Mouse (Mus musculus) E14TG2a.4 (cell line): ENCODE results near the gene Klf6.

ENCODE experiments used
- H3K27me3 ChIP-seq: 2 replicates; pipeline ENCODE4 v1.6.1; 2014; ENCODE audit warnings: low read length, control low read depth; ENCODE audit not compliant: insufficient read depth
- H3K36me3 ChIP-seq: 2 replicates; pipeline ENCODE4 v1.6.1; 2014; ENCODE audit warnings: low read length, control low read depth; ENCODE audit not compliant: insufficient read depth
- H3K4me1 ChIP-seq: replicated peaks from 2 replicates; pipeline ENCODE4 v1.6.1; 2014; ENCODE audit warnings: low read depth, low read length, control low read depth
- H3K4me3 ChIP-seq: replicated peaks from 2 replicates; pipeline ENCODE4 v1.5.1; 2014; ENCODE audit warnings: mild to moderate bottlenecking, low read length
- H3K9me3 ChIP-seq: 2 replicates; pipeline ENCODE4 v1.6.1; 2014; ENCODE audit warnings: low read length, control low read depth
- CTCF ChIP-seq: conservative IDR thresholded peaks from 2 replicates; pipeline ENCODE4 v1.5.1; 2014; ENCODE audit warnings: low read length
- NANOG ChIP-seq: IDR thresholded peaks from 2 replicates; pipeline ENCODE4 v1.6.1; 2014; ENCODE audit warnings: borderline replicate concordance, low read length, mixed read lengths
- POU5F1 ChIP-seq: IDR thresholded peaks from 2 replicates; pipeline ENCODE4 v1.6.1; 2014; ENCODE audit warnings: low read length, borderline replicate concordance

Klf6 gene

DNA sequence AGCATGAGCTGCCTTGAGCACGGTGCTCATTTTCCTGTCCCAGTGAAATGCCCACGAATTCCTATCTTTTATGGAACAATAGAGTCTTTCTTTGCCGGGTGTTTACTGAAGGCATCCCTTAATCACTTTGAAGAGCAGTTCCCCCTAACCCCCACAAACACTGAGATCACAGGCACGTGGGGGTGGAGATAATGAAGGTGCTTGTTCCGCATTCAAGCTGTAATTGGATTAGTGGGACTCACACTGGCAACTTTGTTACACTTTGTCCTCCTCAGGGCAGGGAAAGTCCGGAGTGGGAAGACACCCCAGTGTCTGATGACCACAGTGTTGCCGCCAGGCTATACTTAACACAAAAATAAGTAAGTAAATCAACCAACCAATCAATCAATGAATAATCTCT is 29.3 kb upstream of the Klf6 start:
- Histone ChIP-seq H3K4me1 (peaks cover 5% of the 10 kb centered on the region), H3K4me3 (no peak overlapping the region), H3K36me3 (no peaks in the 10 kb centered on the region), H3K9me3 (no peaks in the 10 kb centered on the region), H3K27me3 (no peaks in the 10 kb centered on the region)
- no peak for TF ChIP-seq POU5F1
- TF ChIP-seq CTCF: no peak
- TF ChIP-seq NANOG: no peak

DNA sequence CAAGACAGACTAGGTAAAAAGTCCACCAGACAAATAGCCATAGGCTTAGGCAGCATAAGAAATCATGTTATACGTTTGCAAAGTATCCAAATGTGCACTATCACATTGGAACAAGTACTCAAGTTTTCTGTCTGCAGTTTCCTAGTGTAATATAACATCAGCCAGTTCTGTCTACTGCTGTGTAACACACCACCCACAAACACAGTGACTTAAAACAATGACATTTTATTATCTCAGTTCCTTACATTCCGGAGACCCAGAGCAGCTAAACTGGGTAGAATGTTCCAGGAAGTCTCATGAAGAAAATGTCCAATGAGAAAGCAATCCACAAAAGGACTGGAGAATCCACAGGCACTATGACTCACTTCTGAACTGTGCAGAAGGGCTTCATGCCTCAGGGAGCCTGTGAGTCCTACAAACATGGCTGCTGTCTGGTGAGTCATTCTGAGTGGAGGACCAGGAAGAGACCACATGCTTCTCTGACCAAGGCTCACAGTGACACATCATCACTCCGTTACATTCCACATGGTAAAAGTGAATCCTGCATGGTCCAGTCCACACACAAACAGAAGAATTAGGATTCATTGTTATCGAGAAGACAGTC is 24.0 kb upstream of the Klf6 start:
- no peaks in the 10 kb centered on the region for H3K4me1 ChIP-seq
- H3K9me3 ChIP-seq: no peaks in the 10 kb centered on the region
- TF ChIP-seq CTCF: no peak
- H3K36me3 ChIP-seq: no peaks in the 10 kb centered on the region
- no peak overlapping the region for H3K4me3 ChIP-seq
- H3K27me3 ChIP-seq: no peaks in the 10 kb centered on the region

DNA sequence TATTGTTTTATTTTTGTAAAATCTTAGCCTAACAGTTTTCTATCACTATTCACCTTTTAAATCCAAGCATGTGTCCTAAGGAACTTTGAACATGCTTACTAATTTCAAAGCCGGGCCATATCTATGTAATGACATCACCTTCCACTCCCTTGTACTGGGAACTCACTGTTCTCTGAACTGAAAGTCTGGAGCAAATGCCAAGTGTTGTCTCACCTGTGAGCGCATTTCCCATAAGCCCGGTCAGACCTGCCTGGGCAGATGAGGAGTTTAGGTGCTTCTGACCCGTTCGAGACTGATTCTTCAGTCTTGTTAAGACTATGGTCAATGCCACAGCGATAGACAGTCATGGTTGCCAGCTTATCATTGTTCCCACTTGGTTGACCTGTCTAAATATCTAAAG is 19.9 kb upstream of the Klf6 start:
- Histone ChIP-seq H3K4me3 (no peak overlapping the region), H3K9me3 (no peaks in the 10 kb centered on the region), H3K36me3 (no peaks in the 10 kb centered on the region), H3K4me1 (peaks cover 28% of the 10 kb centered on the region), H3K27me3 (no peaks in the 10 kb centered on the region)
- TF ChIP-seq CTCF: no peak
- no peak for TF ChIP-seq POU5F1
- no peak for TF ChIP-seq NANOG

DNA sequence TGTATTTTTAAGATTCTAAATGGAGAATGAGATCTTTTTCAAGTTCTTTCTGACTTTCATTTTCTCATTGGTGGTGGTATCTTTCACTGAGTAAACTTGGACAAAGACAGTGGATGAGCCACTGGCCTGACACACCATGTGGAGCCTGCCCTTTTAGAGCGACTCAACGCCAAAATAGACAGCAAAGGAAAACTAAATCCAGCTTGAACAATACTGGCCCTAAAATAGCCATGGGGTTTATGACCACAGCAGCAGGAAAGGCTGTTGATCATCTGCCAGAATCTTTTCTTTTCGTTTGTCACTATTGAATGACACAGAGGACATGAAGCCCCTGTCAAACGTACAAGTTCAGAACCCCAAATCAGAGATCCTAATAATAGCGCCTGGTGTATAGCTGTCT is 18.4 kb upstream of the Klf6 start:
- no peak overlapping the region for H3K4me3 ChIP-seq
- H3K4me1 ChIP-seq: peaks cover 31% of the 10 kb centered on the region
- H3K27me3 ChIP-seq: no peaks in the 10 kb centered on the region
- TF ChIP-seq NANOG (no peak), POU5F1 (no peak), CTCF (no peak)
- H3K36me3 ChIP-seq: no peaks in the 10 kb centered on the region
- no peaks in the 10 kb centered on the region for H3K9me3 ChIP-seq

DNA sequence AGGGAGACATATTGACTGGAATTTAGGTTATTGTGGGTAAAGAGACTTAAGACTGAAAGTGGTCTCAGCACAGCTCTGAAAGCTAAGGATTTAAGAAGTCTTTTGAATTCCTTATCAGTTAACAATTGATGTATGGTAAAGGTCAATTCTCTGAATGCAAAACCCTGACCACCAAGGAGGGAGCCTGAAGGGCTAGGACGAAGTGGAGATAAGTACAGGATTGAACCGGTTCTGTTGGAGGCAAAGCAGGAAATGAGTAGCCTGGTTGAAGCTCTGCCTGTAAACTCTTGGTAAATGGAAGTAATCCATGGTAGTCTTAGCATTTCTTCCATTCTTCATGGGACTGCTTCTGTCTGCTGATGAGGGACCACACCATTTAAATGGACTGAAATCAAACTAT is 17.5 kb upstream of the Klf6 start:
- no peak for TF ChIP-seq POU5F1
- TF ChIP-seq NANOG: no peak
- no peak for TF ChIP-seq CTCF
- H3K36me3 ChIP-seq: no peaks in the 10 kb centered on the region
- no peak overlapping the region for H3K4me3 ChIP-seq
- H3K4me1 ChIP-seq: peaks cover 38% of the 10 kb centered on the region
- no peaks in the 10 kb centered on the region for H3K27me3 ChIP-seq
- H3K9me3 ChIP-seq: no peaks in the 10 kb centered on the region

DNA sequence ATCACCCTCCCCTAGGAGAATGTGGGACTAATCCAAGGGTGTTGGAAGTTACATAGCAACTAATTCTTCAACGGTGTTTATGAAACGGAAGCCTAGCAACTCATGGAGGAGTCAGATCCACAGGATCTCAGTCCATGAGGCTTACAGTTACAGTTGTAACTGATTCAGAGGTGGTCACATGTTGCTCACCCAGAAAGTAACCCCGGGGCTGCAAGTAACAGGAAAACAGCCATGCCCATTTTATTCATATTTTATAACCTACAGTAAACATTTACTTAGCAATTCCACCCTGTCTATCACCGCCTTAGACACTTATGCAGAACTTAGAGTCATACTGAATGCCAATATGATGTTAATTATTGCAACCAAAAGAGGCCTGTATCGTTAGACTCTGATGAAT is 16.9 kb upstream of the Klf6 start:
- no peak overlapping the region for H3K4me3 ChIP-seq
- TF ChIP-seq NANOG (no peak), POU5F1 (no peak), CTCF (no peak)

DNA sequence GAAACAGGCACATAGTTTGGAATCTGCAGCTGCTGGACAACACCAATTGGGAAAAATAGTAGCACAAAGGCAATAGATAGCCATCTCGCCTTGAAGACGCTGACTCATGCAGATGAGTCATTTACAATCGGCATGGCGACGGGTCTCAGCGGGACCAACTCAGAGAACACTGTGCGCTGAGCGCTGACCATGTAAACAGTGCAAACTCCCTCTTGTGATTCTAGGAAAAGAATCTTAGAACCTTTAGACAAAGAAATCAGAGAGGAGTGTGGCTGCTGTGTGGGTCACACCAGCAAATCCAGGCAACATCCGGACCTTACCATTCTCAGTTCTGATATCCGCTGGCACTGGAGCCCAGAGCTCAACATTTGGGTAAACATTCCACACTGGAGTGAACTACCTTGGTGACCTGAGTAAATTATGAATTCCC is 16.1 kb upstream of the Klf6 start:
- peaks cover 45% of the 10 kb centered on the region for H3K4me1 ChIP-seq
- no peak overlapping the region for H3K4me3 ChIP-seq
- no peaks in the 10 kb centered on the region for H3K36me3 ChIP-seq
- no peak for TF ChIP-seq CTCF
- TF ChIP-seq NANOG: no peak
- TF ChIP-seq POU5F1: no peak
- no peaks in the 10 kb centered on the region for H3K27me3 ChIP-seq
- H3K9me3 ChIP-seq: no peaks in the 10 kb centered on the region

More for the DNA sequence above, 16.9 kb upstream of the Klf6 start:
- Histone ChIP-seq H3K27me3 (no peaks in the 10 kb centered on the region), H3K9me3 (no peaks in the 10 kb centered on the region), H3K4me1 (peaks cover 40% of the 10 kb centered on the region), H3K36me3 (no peaks in the 10 kb centered on the region)

DNA sequence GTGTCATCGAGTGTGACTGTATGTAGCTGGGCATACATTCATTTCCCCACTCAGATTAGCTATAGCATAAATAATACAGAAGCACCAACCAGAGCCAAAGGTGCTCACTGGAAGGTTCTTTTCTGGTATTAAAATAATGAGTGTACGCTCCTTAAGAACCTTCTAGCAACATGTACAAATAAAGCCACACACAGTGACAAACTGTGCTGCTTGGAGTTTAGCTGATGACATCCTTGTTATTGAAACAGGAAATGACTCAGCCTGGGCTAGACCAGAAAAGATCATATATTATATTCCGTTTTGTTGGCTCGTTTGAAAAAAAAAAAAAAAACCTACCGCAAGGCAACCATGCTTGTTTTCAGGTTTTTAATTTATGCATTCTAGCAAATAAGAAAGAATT is 15.7 kb upstream of the Klf6 start:
- Histone ChIP-seq H3K4me3 (no peak overlapping the region), H3K27me3 (no peaks in the 10 kb centered on the region), H3K36me3 (no peaks in the 10 kb centered on the region), H3K4me1 (peaks cover 45% of the 10 kb centered on the region), H3K9me3 (no peaks in the 10 kb centered on the region)
- TF ChIP-seq NANOG: no peak
- TF ChIP-seq CTCF: no peak
- no peak for TF ChIP-seq POU5F1

DNA sequence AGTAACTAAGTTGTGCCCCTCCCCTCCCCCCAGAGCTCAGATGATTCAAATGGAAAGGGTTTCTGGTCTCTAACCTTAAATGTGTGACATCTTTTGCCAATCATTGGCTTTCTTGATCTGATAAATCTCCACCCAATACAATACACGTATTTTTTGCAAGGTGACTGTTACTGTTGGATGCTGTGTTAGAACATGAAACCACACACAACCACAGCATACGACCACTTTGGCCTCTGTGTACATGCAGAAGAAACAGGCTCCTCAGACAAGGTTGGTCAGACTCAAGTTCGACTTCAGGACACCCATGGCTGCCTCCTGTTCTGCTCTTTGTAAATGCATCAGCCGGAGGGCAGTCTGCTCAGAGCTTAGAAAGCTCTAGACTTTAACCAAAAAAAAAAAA is 14.4 kb upstream of the Klf6 start:
- Histone ChIP-seq H3K27me3 (no peaks in the 10 kb centered on the region), H3K9me3 (no peaks in the 10 kb centered on the region), H3K4me3 (no peak overlapping the region), H3K4me1 (peaks cover 45% of the 10 kb centered on the region), H3K36me3 (no peaks in the 10 kb centered on the region)
- TF ChIP-seq NANOG: no peak
- TF ChIP-seq POU5F1: no peak
- no peak for TF ChIP-seq CTCF
